Mouse (Mus musculus) ES-Bruce4 (cell line): ENCODE data around the gene Fam98a. TPM values are rescaled to one million over a fixed set of nuclear protein-coding genes. Genes with fewer than 3 reads are reported as not detected.
A peak's percentile ranks its signal among the peaks of the same experiment; 100 is the strongest.

Source experiments
- H3K27ac ChIP-seq: 2 replicates; pipeline ENCODE4 v1.5.1; 2012; ENCODE audit warnings: low read length, inconsistent platforms; ENCODE audit not compliant: insufficient read depth
- H3K27me3 ChIP-seq: 2 replicates; pipeline ENCODE4 v1.6.1; 2012; ENCODE audit warnings: mild to moderate bottlenecking, low read length, inconsistent platforms; ENCODE audit not compliant: control insufficient read depth, poor library complexity, insufficient read depth, severe bottlenecking
- H3K36me3 ChIP-seq: 2 replicates; pipeline ENCODE4 v1.6.1; 2012; ENCODE audit warnings: inconsistent platforms, mild to moderate bottlenecking, low read length, moderate library complexity; ENCODE audit not compliant: control insufficient read depth, poor library complexity, insufficient read depth, severe bottlenecking
- H3K4me1 ChIP-seq: one replicate; pipeline ENCODE4 v1.8.1; 2011; ENCODE audit warnings: low read length; ENCODE audit not compliant: control insufficient read depth, insufficient read depth
- H3K4me3 ChIP-seq: 2 replicates; pipeline ENCODE4 v1.5.1; 2011; ENCODE audit warnings: low read depth, mild to moderate bottlenecking, low read length
- H3K9ac ChIP-seq: 2 replicates; pipeline ENCODE4 v1.6.1; 2012; ENCODE audit warnings: low read depth, mild to moderate bottlenecking, inconsistent platforms; ENCODE audit not compliant: poor library complexity, severe bottlenecking
- H3K9me3 ChIP-seq: replicated peaks from 2 replicates; pipeline ENCODE4 v1.6.1; 2012; ENCODE audit warnings: mild to moderate bottlenecking, low read length, inconsistent platforms; ENCODE audit not compliant: control insufficient read depth, poor library complexity, insufficient read depth, severe bottlenecking
- CTCF ChIP-seq: IDR thresholded peaks from one replicate; pipeline ENCODE4 v1.8.1; 2011; ENCODE audit warnings: low read depth, low read length
- EP300 ChIP-seq: IDR thresholded peaks from 2 replicates; pipeline ENCODE4 v1.6.1; 2011; ENCODE audit warnings: low read depth, low read length; ENCODE audit not compliant: insufficient read depth
- POLR2A ChIP-seq: IDR thresholded peaks from one replicate; pipeline ENCODE4 v1.8.1; 2011; ENCODE audit warnings: low read length; ENCODE audit not compliant: insufficient read depth
- polyA plus RNA-seq: library from polyadenylated mRNA; stranded (reverse); fragments of >200 nt; gene quantifications from 2 replicates; pipeline ENCODE4 v1.2.4, GENCODE M21; 2011; ENCODE audit warnings: low read depth; ENCODE audit not compliant: missing spikeins, insufficient read depth, insufficient read length

The Fam98a gene
- polyA plus RNA-seq, 1 experiment: 62.4 TPM

DNA sequence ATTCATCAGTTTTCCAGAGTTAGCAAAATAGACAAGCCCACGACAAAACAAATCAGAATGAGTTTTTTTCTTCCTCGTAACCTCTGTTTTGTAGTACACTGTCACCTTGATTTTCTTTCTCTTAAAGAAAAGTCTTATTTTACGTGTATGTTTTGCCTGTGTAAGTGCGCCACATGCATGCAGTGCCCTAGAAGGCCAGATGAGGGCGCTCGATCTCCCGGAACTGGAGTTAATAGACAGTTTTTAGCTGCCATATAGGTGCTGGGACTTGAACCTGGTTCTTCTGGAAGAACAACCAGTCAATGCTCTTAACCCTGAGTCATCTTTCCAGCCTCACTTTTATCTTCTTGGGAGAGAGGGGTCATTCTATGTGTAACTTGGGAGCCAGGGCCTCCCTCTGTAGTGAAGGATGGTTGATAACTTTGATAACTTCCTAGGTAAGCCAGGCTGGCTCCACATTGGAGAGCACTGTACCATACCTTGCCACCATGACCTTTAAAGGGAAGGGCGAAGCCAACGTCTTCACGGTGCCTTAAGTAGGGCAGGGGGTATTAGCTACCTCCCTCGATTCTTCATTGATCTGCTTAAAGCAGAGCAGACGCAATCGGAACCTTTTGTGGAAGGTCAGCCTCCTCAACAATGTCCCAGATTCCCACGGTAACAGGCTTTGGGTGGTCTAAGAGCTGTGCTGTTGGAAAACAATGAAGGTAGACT, 22.4 kb downstream of the Fam98a start:
- Histone ChIP-seq H3K4me1 (no peaks in the 10 kb centered on the region), H3K9ac (no peak overlapping the region), H3K27ac (no peak overlapping the region), H3K27me3 (no peaks in the 10 kb centered on the region), H3K9me3 (no peaks in the 10 kb centered on the region), H3K36me3 (no peaks in the 10 kb centered on the region), H3K4me3 (no peak overlapping the region)
- TF ChIP-seq POLR2A (no peak), CTCF (peak; percentile 51), EP300 (no peak)

GRCm38 (mm10) chr17:75526411-75526810, 25.3 kb downstream of the Fam98a start:
- H3K4me3 ChIP-seq: no peak overlapping the region
- H3K27me3 ChIP-seq: no peaks in the 10 kb centered on the region; the same call in 1 of the 2 replicates
- H3K9me3 ChIP-seq: no peaks in the 10 kb centered on the region
- H3K36me3 ChIP-seq: no peaks in the 10 kb centered on the region
- H3K27ac ChIP-seq: no peak overlapping the region
- no peak overlapping the region for H3K9ac ChIP-seq
- no peak for TF ChIP-seq EP300
- TF ChIP-seq CTCF: no peak
- no peak for TF ChIP-seq POLR2A
- H3K4me1 ChIP-seq: peaks cover 8% of the 10 kb centered on the region

DNA sequence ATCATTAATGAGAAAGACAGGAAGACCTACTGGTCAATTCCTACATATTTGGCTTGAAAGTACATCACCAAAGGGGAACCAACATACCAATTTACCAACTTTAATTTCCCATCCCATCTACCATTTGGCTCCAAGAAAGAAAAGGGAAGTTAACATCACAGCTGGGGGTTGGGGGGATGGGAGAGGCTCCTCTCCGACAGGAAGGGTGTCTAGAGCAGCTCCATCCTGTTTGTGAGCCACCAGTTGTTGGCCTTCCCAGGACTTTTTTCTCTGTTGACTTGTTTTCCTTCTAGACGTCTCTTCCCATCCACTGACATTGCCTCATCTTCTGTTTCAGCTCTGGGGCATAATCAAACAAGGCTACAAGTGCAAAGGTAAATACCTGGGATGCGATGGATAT, 27.9 kb downstream of the Fam98a start:
- H3K9ac ChIP-seq: no peak overlapping the region
- peaks cover 8% of the 10 kb centered on the region for H3K4me1 ChIP-seq
- H3K9me3 ChIP-seq: no peaks in the 10 kb centered on the region
- no peaks in the 10 kb centered on the region; the same call in 1 of the 2 replicates for H3K27me3 ChIP-seq
- no peak overlapping the region for H3K4me3 ChIP-seq
- no peak for TF ChIP-seq CTCF
- TF ChIP-seq EP300: no peak
- H3K36me3 ChIP-seq: no peaks in the 10 kb centered on the region
- H3K27ac ChIP-seq: no peak overlapping the region

- Histone ChIP-seq H3K27me3 (peaks cover 3% of the 10 kb centered on the region; the same call in 1 of the 2 replicates), H3K9ac (no peak overlapping the region), H3K9me3 (no peaks in the 10 kb centered on the region), H3K4me3 (no peak overlapping the region), H3K4me1 (peaks cover 8% of the 10 kb centered on the region), H3K27ac (no peak overlapping the region), H3K36me3 (no peaks in the 10 kb centered on the region)
- TF ChIP-seq POLR2A (no peak), EP300 (no peak), CTCF (no peak)
Observed at GRCm38 (mm10) chr17:75522347-75523065, 29.2 kb downstream of the Fam98a start.

- no peak overlapping the region for H3K27ac ChIP-seq
- no peaks in the 10 kb centered on the region for H3K36me3 ChIP-seq
- no peak overlapping the region for H3K4me3 ChIP-seq
- TF ChIP-seq POLR2A (no peak), CTCF (no peak)
- peaks cover 8% of the 10 kb centered on the region for H3K4me1 ChIP-seq
- no peak overlapping the region for H3K9ac ChIP-seq
- peaks cover 3% of the 10 kb centered on the region; the same call in 1 of the 2 replicates for H3K27me3 ChIP-seq
- H3K9me3 ChIP-seq: no peaks in the 10 kb centered on the region
Observed at GRCm38 (mm10) chr17:75521236-75521842, 30.4 kb downstream of the Fam98a start.

DNA sequence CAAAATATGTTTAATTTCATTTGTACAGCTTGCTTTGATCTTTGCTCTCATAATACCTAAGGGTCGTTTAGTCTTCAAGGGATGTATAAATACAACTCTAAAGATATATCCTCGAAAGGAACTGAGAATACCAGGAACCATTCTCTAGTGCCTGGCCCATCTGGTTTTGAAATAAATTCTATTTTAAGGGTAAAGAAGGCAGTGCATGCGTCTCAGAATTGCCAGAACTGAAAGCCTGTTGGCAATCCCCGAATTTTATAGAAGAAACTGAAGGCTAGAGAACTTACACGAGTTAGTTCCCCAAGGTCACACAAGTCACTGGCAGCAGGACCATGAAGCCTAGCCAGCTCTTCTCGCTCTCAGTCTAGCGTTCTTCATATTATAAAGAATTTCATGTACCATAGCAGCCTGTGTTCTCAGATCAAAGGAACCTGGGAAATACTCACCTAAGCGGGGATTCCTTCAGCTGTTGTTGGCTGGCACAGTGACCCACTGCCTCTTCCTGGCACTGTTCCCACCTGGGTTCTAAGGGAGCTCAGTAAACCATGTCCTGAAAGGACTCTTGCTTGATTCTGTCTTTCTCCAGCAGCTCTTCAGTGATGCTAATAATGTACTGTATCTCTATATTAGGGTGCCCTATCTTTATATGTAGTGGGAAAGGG, 32.4 kb downstream of the Fam98a start:
- H3K9me3 ChIP-seq: no peaks in the 10 kb centered on the region
- TF ChIP-seq EP300: no peak
- TF ChIP-seq CTCF: no peak
- H3K27me3 ChIP-seq: peaks cover 3% of the 10 kb centered on the region; the same call in 1 of the 2 replicates
- no peak overlapping the region for H3K9ac ChIP-seq
- peaks cover 8% of the 10 kb centered on the region for H3K4me1 ChIP-seq
- no peak overlapping the region for H3K4me3 ChIP-seq
- no peak overlapping the region for H3K27ac ChIP-seq
- no peaks in the 10 kb centered on the region for H3K36me3 ChIP-seq
